Mouse (Mus musculus) frontal cortex, postnatal 25 days (tissue): Measurements from ENCODE around the gene Wnt1.

Experiments
- DNase-seq, 2 experiments: peaks; one replicate each; pipeline ENCODE4 v3.0.0; 2022; ENCODE audit warnings: low spot score in 2 of 2

Wnt1 gene

DNA sequence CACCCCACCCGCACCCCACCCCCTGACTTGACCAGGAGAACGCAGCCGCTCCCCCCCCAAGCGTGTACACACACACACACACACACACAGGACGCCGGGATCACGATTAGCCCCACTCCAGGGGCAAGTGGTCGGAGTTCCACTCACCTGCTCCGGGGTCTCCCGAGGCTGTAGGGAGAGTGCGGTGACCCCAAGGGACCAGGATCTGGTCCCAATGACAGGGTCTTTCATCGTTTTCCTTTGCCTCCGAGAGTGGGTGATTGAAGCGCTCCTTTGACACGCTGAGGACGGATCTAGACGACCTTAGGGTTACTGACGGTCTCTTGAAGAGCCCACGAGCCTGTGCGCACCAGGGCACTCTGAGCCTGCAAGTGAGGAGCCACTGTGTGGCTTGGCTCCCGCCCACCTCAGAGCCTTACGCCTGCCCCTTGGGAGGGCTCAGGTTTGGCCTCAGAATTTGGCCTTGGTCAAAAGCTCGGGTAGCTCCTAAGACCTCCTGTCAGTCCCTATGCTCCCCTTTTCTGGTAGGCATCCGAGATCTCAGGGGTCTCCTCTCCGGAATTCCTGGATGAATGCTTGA is 11.4 kb upstream of the Wnt1 start:
- no peak for DNase-seq

DNA sequence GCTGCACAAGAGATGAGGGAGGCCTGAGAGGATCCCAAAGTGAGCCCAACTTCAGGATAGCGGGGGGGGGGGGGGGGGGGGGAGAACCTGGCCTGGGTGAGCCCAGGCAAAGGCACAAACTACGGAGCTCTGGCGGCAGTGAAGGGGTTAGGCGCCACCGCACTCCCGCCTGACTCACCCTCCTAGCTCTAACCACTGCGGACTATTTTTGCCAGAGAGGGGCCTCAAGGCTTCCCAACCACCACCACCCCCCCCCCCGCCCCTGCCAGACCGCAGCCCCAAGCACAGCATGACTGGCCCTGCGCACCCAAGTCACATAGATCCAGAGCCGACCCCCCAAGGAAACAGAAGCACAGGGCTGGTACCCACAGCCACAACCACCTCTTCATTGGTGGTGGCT is 10.9 kb upstream of the Wnt1 start:
- no peak for DNase-seq

DNA sequence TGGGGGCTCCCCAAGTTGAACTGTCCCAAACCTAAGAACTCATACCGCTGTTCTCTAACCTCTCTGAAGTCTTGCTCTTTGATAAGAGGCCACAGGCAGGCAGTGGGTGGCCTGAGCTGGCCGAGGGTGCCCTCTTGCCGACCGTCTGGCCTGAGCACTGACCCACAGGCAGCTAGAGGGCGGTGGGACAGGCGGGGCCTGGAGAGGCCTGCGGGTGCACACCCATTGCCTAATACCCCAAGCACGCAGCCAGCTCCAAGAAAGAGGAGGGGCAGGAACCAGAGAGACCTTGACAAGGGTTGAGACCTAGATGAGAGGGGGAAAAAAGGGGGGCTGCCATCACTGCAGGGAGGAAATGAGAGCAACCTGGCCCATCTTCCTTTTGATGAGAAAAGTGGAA is 9.6 kb upstream of the Wnt1 start:
- DNase-seq: no peak

- DNase-seq: no peak
These were observed 9.1 kb upstream of the Wnt1 start for GRCm38 (mm10) chr15:98780573-98780972.

DNA sequence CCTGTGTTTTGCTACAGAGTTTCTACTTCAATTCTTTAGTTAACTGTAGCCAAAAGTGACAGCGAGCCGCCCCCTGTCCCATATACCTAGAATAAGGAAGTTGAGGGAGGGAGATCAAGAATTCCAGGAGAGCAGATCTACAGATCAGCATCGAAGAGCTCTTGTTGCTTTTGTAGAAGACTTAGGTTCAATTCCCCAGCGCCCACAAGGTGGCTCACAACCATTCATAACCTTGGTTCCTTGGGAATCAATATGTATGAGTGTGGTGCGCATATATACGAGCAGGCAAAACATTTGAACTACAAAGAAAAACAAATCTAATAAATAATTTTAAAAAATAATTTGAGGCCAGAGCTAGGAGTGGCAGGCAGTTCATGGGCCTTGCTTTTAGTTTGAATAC is 8.5 kb upstream of the Wnt1 start:
- no peak for DNase-seq

DNA sequence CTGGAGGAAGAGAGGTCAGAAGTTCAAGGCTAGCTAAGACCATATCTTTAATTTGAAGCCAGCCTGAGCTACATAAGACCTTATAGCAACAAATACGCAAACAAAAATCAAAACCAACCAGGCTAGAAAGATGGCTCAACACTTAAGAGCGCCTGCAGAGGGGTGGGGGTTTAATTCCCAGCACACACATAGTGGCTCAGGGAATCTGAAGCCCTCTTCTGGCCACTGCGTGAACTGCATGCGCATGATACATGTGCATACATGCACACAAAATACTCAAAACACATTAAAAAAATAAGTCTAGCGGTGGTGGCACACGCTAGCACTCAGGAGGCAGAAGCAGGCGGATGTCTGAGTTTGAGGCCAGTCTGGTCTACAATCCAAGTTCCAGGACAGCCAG is 3.9 kb upstream of the Wnt1 start:
- no peak for DNase-seq

DNA sequence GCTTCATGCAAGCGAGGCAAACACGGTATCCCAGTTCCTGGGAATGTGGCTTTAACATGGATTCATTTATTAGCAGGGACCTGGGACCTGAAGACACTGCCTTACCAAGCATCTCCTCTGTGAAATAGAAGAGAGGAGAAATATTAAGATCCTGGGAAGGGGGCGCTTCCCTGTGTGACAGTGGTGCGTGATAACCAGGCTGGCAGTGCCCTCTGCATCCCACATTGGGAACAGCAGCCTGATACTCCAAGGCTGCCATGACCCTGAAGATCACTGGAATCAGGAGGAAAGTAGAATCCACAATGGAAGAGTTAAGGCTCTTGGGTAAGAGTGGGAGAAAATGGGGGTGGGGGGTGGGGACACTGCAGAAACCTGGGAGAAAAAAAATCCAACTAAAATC is 1.7 kb upstream of the Wnt1 start:
- no peak for DNase-seq

DNA sequence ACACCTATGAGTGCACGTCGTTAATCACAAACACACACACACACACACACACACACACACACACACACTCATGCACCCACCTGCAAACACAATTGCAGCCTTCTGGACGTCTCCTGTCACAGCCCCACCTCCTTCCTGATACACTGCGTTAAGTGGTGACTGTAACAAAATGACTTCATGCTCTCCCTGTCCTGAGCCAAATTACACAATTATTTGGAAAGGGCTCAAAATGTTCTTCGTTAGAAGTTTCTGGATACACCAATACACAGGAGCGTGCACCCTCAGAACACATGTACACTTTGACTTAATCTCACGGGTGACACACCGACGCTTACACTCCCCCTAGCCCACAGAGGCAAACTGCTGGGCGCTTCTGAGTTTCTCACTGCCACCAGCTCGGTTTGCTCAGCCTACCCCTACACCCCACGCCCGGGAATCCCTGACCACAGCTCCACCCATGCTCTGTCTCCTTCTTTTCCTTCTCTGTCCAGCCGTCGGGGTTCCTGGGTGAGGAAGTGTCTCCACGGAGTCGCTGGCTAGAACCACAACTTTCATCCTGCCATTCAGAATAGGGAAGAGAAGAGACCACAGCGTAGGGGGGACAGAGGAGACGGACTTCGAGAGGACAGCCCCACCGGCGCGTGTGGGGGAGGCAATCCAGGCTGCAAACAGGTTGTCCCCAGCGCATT is 541 bp upstream of the Wnt1 start:
- no peak for DNase-seq

DNA sequence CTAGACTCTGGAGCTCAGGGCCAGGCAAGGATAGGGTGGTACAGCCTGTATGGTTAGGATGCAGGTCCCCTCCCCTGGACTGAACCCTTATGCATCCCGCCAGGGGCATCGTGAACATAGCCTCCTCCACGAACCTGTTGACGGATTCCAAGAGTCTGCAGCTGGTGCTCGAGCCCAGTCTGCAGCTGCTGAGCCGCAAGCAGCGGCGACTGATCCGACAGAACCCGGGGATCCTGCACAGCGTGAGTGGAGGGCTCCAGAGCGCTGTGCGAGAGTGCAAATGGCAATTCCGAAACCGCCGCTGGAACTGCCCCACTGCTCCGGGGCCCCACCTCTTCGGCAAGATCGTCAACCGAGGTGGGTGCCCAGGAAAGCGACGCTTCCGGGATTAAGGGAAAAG is 1.1 kb downstream of the Wnt1 start:
- DNase-seq: no peak

DNA sequence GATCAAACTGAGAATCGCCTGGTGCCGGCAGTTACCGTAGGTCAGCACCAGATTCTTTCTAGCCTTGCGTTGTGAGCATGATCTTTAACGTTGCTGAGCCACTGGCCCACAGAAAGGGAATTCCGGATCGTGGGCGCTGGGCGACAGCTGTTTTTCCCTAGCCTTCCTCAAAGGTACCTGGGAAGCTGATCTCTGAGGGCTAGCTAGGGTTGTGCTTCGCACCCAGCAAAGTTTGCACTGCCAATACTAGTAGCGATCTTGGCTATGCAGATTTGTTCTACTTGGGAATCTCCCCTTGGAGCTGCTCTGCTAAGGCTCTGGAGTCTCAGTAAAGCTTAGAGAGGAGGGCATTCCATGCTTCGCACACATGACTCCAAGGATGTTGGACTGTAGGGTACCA is 1.6 kb downstream of the Wnt1 start:
- DNase-seq: no peak

GRCm38 (mm10) chr15:98791771-98792170 is 2.1 kb downstream of the Wnt1 start:
- DNase-seq: no peak

DNA sequence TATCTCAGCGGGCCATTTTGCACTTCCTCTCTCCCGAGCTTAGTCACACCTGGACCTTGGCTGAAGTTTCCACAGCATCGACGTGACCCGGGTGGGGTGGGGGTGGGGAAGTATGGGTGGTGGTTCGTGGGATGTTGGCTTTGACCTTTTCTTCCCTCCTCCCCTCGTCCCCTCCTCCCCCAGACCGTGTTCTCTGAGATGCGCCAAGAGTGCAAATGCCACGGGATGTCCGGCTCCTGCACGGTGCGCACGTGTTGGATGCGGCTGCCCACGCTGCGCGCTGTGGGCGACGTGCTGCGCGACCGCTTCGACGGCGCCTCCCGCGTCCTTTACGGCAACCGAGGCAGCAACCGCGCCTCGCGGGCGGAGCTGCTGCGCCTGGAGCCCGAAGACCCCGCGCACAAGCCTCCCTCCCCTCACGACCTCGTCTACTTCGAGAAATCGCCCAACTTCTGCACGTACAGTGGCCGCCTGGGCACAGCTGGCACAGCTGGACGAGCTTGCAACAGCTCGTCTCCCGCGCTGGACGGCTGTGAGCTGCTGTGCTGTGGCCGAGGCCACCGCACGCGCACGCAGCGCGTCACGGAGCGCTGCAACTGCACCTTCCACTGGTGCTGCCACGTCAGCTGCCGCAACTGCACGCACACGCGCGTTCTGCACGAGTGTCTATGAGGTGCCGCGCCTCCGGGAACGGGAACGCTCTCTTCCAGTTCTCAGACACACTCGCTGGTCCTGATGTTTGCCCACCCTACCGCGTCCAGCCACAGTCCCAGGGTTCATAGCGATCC is 2.8 kb downstream of the Wnt1 start:
- DNase-seq: no peak

DNA sequence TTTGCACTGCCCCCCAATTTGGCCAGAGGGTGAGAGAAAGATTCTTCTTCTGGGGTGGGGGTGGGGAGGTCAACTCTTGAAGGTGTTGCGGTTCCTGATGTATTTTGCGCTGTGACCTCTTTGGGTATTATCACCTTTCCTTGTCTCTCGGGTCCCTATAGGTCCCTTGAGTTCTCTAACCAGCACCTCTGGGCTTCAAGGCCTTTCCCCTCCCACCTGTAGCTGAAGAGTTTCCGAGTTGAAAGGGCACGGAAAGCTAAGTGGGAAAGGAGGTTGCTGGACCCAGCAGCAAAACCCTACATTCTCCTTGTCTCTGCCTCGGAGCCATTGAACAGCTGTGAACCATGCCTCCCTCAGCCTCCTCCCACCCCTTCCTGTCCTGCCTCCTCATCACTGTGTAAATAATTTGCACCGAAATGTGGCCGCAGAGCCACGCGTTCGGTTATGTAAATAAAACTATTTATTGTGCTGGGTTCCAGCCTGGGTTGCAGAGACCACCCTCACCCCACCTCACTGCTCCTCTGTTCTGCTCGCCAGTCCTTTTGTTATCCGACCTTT is 3.6 kb downstream of the Wnt1 start:
- no peak for DNase-seq

- DNase-seq: no peak
These were observed 7.3 kb downstream of the Wnt1 start for GRCm38 (mm10) chr15:98796803-98797595.

GRCm38 (mm10) chr15:98797835-98798492 is 8.3 kb downstream of the Wnt1 start:
- DNase-seq: no peak

DNA sequence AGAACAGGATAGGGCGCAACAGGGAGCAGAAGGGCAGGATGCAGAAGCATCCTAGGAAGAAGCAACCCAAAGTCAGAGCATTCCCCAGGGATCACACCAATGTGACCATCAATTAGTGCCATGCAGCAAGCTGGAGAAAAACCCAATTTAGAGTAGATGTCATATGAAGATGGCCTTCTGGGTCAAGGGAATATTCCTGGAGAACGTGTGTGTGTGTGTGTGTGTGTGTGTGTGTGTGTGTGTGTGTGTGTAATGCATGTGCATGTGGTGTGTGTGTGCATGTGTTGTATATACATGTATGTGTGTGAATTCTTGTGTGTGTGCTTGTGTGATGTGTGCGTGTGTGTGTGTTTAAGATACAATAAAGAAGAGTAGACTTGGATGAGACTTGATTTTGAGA is 9.2 kb downstream of the Wnt1 start:
- DNase-seq: no peak

DNA sequence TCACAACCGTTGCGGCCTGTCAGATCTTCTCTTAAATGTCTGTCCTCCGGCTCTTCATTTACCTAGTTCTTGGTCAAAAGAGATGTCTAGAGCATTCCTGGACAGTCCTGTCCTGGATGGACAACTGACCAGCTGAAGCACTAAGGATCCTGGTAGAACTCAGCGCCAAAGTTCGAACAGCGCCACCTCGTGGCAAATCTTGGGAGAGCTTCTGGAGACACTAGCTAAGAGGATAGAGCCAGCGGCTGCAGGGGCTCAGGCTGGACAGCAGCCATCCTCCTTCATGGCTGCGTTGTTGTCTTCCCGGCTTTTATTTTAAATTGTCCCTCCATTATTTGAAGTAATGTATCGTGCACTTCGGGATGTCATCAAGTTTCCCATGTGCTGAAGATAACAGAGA is 9.7 kb downstream of the Wnt1 start:
- peak; percentile 71 to 79 for DNase-seq

- DNase-seq: no peak
These were observed 13.3 kb downstream of the Wnt1 start for GRCm38 (mm10) chr15:98802926-98803325.

DNA sequence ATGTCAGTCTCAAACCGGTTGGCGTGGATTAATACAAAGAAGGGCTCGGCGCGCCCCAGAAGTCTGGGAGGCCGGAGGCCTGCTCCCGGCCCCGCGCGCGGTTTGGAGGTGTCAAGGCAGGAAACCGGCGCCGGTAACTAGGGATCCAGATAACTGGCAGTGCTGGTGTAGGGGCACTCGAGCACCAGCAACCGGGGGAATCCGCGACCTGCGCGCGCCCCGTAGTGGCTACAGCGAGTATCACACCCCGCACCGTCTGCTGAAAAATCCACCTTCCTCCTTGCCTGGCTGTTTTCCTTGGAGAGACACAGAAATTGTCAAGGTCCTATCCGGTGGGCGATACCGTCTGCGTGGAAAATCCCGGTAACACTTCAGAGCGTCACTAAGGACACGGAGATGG is 14.4 kb downstream of the Wnt1 start:
- DNase-seq: peak; percentile 89 to 94

GRCm38 (mm10) chr15:98805324-98806040 is 15.8 kb downstream of the Wnt1 start:
- DNase-seq: peak; percentile 60 to 66
